ENCODE assay signal across 24 mouse cellular contexts in the genomic region with DNA sequence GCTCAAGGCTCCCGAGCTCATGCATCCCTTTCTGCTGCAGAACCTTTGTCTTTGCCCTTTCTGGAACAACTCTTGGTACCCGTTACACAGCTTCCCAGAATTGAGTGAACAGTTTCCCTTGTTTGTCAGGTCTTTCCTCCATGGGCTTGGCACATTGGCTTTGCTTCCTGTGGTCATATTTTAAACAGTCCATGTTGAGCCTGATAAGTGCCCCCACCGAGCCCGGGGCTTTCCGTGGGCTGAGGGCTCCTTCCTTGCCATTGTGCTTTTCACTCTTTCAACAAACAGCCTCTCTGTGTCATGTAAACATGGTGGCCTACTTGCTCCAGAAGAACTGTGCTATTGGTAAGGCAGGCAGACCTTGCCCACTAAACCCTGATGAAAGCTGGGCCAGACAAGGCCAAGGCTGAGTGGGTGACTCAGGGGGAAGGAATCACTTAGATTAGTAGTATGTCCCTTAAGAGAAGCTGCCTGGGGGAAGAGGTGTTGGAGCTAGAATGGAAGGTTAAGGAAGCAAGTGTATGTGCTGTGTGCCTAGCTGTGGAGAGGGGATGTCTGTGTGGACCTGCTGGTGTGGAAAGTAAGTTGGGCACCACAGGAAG. TPM values are rescaled to one million over a fixed set of nuclear protein-coding genes. Genes with fewer than 3 reads are reported as not detected.
DNase-seq lines count a peak whose midpoint lies in the region; ATAC-seq lines count a peak whose summit lies in the region.
"Had no signal": no experiment of that assay in that cellular context is flagged by ENCODE, and none has a peak within 500 bp of the region (broad histone marks: within the 10 kb centered on the region; RNA-seq: fewer than 3 reads in every experiment).

No protein-coding gene starts in this region.

- no peak for DNase-seq in forebrain, embryonic 10.5 days (ENCODE audit: extremely low spot score, low spot score)
- DNase-seq in thymus, postnatal 4 days = peak; percentile 13
- DNase-seq in thymus, postnatal 36 days = no peak
- no peak for DNase-seq in gastrocnemius, postnatal 14 days
- DNase-seq in kidney, adult 11 months = no peak
- DNase-seq in midbrain, embryonic 10.5 days (ENCODE audit: low spot score) = no peak
- DNase-seq: adrenal gland, postnatal 25 days; cerebellum, adult 11-12 months; gastrocnemius, postnatal 25 days; kidney, adult 8-10 months; kidney, postnatal 36 days; layer of hippocampus, adult 9-11 months; liver, embryonic 13.5 days; right cerebral cortex, postnatal 14 days; spleen, adult 18-20 months had no signal

- no peak overlapping the region for H3K9ac ChIP-seq in forebrain, embryonic 15.5 days (replicated peaks)
- H3K9ac ChIP-seq in lung, embryonic 16.5 days (ENCODE audit: low read length) = no peak overlapping the region
- H3K9ac ChIP-seq: embryonic facial prominence, embryonic 12.5 days; limb, embryonic 13.5 days; liver, embryonic 13.5 days; neural tube, embryonic 15.5 days; stomach, embryonic 15.5 days had no signal

- no peaks in the 10 kb centered on the region for H3K27me3 ChIP-seq in forebrain, embryonic 15.5 days
- H3K27me3 ChIP-seq in forebrain, embryonic 10.5 days (ENCODE audit: poor library complexity, severe bottlenecking) = peaks cover 3% of the 10 kb centered on the region; the same call in 1 of the 2 replicates
- H3K27me3 ChIP-seq in lung, embryonic 16.5 days (ENCODE audit: control insufficient read depth, insufficient read depth, low read depth, low read length) = no peaks in the 10 kb centered on the region
- H3K27me3 ChIP-seq in midbrain, embryonic 10.5 days (ENCODE audit: low read depth, poor library complexity, severe bottlenecking) = no peaks in the 10 kb centered on the region
- H3K27me3 ChIP-seq: embryonic facial prominence, embryonic 12.5 days; limb, embryonic 13.5 days; liver, embryonic 13.5 days; neural tube, embryonic 15.5 days; stomach, embryonic 15.5 days had no signal

- peaks cover 44% of the 10 kb centered on the region for H3K36me3 ChIP-seq in forebrain, embryonic 15.5 days
- peaks cover 42% of the 10 kb centered on the region for H3K36me3 ChIP-seq in forebrain, embryonic 10.5 days (replicated peaks)
- H3K36me3 ChIP-seq in lung, embryonic 16.5 days (ENCODE audit: control insufficient read depth, insufficient read depth, low read length) = peaks cover 18% of the 10 kb centered on the region; the same call in 1 of the 2 replicates
- peaks cover 42% of the 10 kb centered on the region for H3K36me3 ChIP-seq in midbrain, embryonic 10.5 days

- H3K27ac ChIP-seq in forebrain, embryonic 15.5 days (replicated peaks) = 0 out of 2 replicates have a peak overlapping the region, but pooled peaks have one; percentile 15
- H3K27ac ChIP-seq in forebrain, embryonic 10.5 days = no peak overlapping the region
- H3K27ac ChIP-seq in lung, embryonic 16.5 days (ENCODE audit: low read length) = peak overlapping the region; percentile 76
- no peak overlapping the region for H3K27ac ChIP-seq in midbrain, embryonic 10.5 days (replicated peaks)
- H3K27ac ChIP-seq: embryonic facial prominence, embryonic 12.5 days; limb, embryonic 13.5 days; liver, embryonic 13.5 days; neural tube, embryonic 15.5 days; stomach, embryonic 15.5 days had no signal

- H3K4me1 ChIP-seq in forebrain, embryonic 15.5 days = peaks cover 19% of the 10 kb centered on the region
- no peaks in the 10 kb centered on the region for H3K4me1 ChIP-seq in forebrain, embryonic 10.5 days
- H3K4me1 ChIP-seq in lung, embryonic 16.5 days (replicated peaks; ENCODE audit: control insufficient read depth, insufficient read depth, low read length) = no peaks in the 10 kb centered on the region; the same call in 1 of the 2 replicates
- H3K4me1 ChIP-seq in midbrain, embryonic 10.5 days = no peaks in the 10 kb centered on the region
- H3K4me1 ChIP-seq: embryonic facial prominence, embryonic 12.5 days; limb, embryonic 13.5 days; liver, embryonic 13.5 days; neural tube, embryonic 15.5 days; stomach, embryonic 15.5 days had no signal

- 86% methylated on average over 5 of the region's 5 CpGs for WGBS in forebrain, embryonic 15.5 days
- 88% methylated on average over 5 of the region's 5 CpGs for WGBS in forebrain, embryonic 10.5 days
- WGBS in lung, embryonic 16.5 days = 56% methylated on average over 5 of the region's 5 CpGs
- 85% methylated on average over 5 of the region's 5 CpGs for WGBS in midbrain, embryonic 10.5 days

- no peaks in the 10 kb centered on the region for H3K9me3 ChIP-seq in forebrain, embryonic 15.5 days
- H3K9me3 ChIP-seq in forebrain, embryonic 10.5 days = no peaks in the 10 kb centered on the region
- no peaks in the 10 kb centered on the region for H3K9me3 ChIP-seq in lung, embryonic 16.5 days (ENCODE audit: control insufficient read depth, low read length)
- H3K9me3 ChIP-seq in midbrain, embryonic 10.5 days (replicated peaks) = no peaks in the 10 kb centered on the region
- H3K9me3 ChIP-seq: embryonic facial prominence, embryonic 12.5 days; limb, embryonic 13.5 days; liver, embryonic 13.5 days; neural tube, embryonic 15.5 days; stomach, embryonic 15.5 days had no signal

- intact Hi-C loops in gastrocnemius, postnatal 14 days (cut with DNase I; ENCODE audit: low total_unique reads) = loop anchor here (10.0 kb wide), 1 partner anchor 66 kb away; no protein-coding TSS in a partner anchor

- no peak for ATAC-seq in forebrain, embryonic 15.5 days (replicated peaks)
- ATAC-seq in lung, embryonic 16.5 days (ENCODE audit: low read depth) = peak; percentile 74
- ATAC-seq: forebrain, embryonic 14.5 days; midbrain, embryonic 16.5 days had no signal

- no peak overlapping the region for H3K4me2 ChIP-seq in forebrain, embryonic 15.5 days (replicated peaks)
- H3K4me2 ChIP-seq in lung, embryonic 16.5 days (ENCODE audit: low read depth, low read length) = no peak overlapping the region
- H3K4me2 ChIP-seq: embryonic facial prominence, embryonic 12.5 days; limb, embryonic 13.5 days; liver, embryonic 13.5 days; neural tube, embryonic 15.5 days; stomach, embryonic 15.5 days had no signal

- no peak overlapping the region for H3K4me3 ChIP-seq in forebrain, embryonic 15.5 days
- no peak overlapping the region for H3K4me3 ChIP-seq in forebrain, embryonic 10.5 days
- no peak overlapping the region for H3K4me3 ChIP-seq in lung, embryonic 16.5 days (ENCODE audit: low read length)
- no peak overlapping the region for H3K4me3 ChIP-seq in midbrain, embryonic 10.5 days
- H3K4me3 ChIP-seq: embryonic facial prominence, embryonic 12.5 days; erythroblast, embryonic 14.5 days; limb, embryonic 13.5 days; liver, embryonic 13.5 days; neural tube, embryonic 15.5 days; stomach, embryonic 15.5 days had no signal

RNA-seq across cellular contexts. Expression of a gene that starts 8.6 kb away (rescaled TPM):
- 3.4 and 3.6 TPM in 2 replicates for polyA plus RNA-seq in forebrain, embryonic 15.5 days (2015; fragmentation: Nextera tagmentation; extraction: Ambion mirVana)
- polyA plus RNA-seq in forebrain, embryonic 10.5 days (2016; fragmentation: Nextera tagmentation; extraction: Ambion mirVana) = 0.14 and 0.75 TPM in 2 replicates
- polyA plus RNA-seq in lung, embryonic 16.5 days (2015; fragmentation: Nextera tagmentation; extraction: Ambion mirVana) = 0.74 and 0.93 TPM in 2 replicates
- 10 to 100 TPM; 16.8 to 21.0 TPM for total RNA-seq in gastrocnemius, postnatal 14 days (2021)
- 0.26 and 0.27 TPM in 2 replicates for polyA plus RNA-seq in midbrain, embryonic 10.5 days (2016; fragmentation: Nextera tagmentation; extraction: Ambion mirVana)
- polyA plus RNA-seq: liver, embryonic 13.5 days had no signal

RNA-seq across cellular contexts. Expression of a gene that starts 20.5 kb away (rescaled TPM):
- 171 and 176 TPM in 2 replicates for polyA plus RNA-seq in forebrain, embryonic 15.5 days (2015; fragmentation: Nextera tagmentation; extraction: Ambion mirVana)
- polyA plus RNA-seq in forebrain, embryonic 10.5 days (2016; fragmentation: Nextera tagmentation; extraction: Ambion mirVana) = 109 and 111 TPM in 2 replicates
- 105 and 112 TPM in 2 replicates for polyA plus RNA-seq in lung, embryonic 16.5 days (2015; fragmentation: Nextera tagmentation; extraction: Ambion mirVana)
- 10 to 100 TPM; 52.3 to 55.3 TPM for total RNA-seq in gastrocnemius, postnatal 14 days (2021)
- 111 and 120 TPM in 2 replicates for polyA plus RNA-seq in midbrain, embryonic 10.5 days (2016; fragmentation: Nextera tagmentation; extraction: Ambion mirVana)

Comparison
In these comparisons a context has a peak if more than half of its experiments do, and no peak if none do; other contexts are left out.
1. H3K27ac ChIP-seq: peak in forebrain, embryonic 15.5 days (single experiment) and lung, embryonic 16.5 days (single experiment); none in forebrain, embryonic 10.5 days (single experiment) and midbrain, embryonic 10.5 days (single experiment).